Mouse (Mus musculus) telencephalon, adult 2 months (tissue): Measurements from ENCODE around the gene 5330417C22Rik.
"Not testable (repeated sequence)": the region's sequence is repeated elsewhere in the genome, so short reads cannot be mapped to it uniquely, and the experiment has no call there.

ENCODE experiments used
- DNase-seq: peaks from one replicate; pipeline ENCODE4 v3.0.0-alpha.2; 2011; ENCODE audit warnings: low read depth, low spot score

Gene 5330417C22Rik

DNA sequence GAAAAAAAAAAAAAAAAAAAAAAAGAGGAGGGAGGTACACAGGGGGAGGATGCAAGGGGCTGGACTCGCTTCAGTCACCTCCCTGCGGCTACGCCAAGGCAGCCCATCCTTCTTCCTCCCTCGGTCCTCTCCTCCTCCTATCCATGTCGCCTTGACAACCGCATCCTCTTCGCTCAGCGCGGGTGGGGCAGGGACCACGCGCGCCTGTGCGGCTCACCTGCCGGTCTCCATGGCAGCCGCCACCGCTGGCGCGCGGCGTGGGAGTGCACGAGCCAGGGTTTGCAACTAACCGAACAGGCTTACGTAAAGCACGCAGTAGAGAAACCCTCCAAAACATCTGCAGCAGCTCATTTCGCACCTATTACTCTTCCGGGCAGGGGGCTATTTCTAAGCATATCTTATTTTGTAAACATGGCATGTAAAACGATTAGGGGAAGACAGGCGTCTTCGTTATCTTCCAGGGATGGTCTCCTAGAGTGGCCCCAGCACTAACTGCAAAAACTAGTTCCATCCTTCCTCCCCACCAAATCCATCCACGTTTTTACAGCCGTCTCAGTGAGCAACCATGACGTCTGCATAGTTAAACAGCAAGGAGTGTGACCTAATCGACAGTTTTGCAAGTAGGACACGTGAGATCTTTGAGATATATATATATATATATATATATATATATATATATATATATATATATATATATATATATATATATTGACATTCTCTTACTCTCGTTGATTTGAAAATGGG is at the start of gene 5330417C22Rik:
Gene 5330417C22Rik, minus strand, starts transcription at position 20 of the 744 bp plus-strand sequence.
- peak; percentile 97 for DNase-seq

DNA sequence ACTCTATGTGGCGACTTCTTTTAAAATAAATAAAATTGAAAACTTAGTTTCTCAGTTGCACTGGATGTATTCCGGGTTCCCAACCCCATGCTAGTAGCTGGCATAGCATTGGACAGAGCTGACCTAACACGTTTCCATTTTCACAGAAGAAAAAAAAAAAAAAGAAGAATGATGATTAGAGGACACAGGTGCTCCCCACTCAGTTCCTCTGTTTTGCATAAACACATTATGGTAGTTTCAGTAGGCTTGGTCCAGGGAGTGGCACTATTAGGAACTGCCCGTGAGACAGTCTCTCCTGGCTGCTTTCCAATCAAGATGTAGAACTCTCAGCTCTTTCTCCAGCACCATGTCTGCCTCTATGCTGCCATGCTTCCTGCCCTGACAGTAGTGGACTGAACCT is 48.2 kb upstream of the 5330417C22Rik start:
- DNase-seq = no peak

DNA sequence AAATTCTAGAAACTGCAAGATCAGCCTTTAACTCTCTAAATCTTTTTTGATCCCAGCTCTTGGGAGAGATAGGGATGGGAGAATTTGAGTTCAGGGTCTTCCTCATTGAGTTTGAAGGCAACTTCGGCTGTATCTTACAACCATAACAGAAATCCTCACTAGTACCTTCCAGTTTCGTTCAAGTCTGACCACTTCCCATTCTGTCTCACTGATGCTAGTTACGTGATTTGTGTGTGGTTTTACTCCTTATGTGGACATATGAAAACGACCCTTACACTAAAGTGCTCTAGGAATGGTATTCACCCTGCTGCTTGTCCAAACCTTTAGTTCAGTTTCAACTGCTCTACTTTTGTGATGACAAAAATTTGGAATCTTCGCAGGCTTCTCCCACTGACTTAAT is 37.7 kb upstream of the 5330417C22Rik start:
- no peak for DNase-seq

DNA sequence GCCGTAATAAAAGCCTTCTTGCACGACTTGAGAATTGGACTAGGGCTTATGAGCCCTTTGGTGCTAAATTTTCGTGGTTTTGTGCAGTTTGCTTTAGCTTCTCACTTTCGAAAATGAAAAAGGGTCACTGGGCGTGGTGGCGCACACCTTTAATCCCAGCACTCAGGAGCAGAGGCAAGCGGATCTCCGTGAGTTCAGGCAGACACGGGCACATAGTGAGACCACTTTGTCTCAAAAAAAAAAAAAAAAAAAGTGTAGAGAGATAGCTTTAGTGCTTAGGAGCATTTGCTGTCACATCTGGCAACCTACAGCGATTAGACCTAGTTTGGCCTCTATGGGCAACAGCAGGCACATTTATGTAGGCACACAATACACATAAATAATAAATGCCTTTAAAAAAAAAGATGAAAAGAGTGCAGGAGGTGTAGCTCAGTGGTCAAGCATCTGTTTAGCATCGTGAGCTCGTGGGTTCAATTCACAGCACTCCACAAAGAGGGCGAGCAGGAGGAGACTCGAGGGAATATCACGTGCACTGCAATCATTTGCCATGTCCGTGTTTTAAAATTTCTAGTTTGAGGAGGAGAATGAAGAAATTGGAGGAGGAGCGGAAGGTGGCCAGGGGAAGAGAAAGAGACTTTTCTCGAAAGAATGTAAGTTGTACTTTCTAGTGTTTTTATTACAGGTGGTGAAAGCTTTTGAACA is 36.1 kb upstream of the 5330417C22Rik start:
- no peak for DNase-seq

DNA sequence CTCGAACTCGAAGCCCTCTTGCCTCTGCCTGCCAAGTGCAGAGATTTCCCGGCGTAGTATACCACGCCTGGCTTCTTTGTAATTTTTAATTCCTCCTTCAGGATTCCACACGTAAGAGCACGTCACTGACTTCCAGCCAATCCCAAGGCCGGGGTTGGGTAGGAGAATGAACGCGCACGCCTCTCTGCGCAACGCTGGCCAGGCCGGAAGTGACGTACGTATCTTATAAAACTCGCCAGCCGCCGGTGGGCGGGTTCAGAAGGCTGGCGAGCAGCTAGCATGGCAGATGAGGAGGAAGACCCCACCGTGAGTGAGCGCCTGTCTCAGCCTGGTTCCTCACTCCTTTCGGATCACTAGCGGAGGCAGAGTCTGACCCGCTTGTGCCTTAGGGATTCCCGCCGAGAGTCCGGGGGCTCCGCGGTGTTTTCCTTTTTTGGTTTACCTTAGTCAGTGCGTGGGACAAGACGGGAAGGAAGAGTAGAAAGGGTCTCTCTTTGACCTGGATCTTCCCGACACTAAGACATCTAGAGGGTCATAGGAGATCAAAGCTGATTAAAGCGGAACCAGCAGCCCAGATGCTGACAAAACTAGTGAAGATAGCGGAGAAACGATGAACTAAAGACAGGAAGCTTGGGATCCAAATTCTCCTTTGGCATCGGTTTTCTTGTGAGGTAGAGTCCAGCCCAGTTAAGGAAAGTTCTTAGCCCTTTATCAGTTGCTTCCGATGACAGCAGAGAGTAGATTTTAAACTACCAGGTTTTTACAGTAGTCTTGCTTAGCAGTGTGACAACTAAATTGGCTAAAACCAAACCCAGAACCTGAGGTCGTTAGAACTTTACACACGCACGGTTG is 35.3 kb upstream of the 5330417C22Rik start, which contains the start of gene Taf13:
Gene Taf13, plus strand, starts transcription at position 256 of the 852 bp plus-strand sequence.
- peak; percentile 97 for DNase-seq

DNA sequence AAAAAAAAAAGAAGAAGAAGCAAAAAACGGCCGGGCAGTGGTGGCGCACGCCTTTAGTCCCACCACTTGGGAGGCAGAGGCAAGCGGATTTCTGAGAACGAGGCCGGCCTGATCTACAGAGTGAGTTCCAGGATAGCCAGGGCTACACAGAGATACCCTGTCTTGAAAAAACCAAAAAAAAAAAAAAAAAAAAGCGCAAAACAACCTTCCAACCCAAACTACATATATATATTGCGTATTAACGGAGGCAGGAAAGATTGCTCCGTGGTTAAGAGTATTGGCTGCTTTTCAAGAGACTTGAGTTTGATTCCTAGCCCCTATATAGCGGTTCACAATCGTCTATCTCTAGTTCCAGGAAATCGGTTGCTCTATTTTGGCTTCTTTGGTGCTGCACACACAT is 34.5 kb upstream of the 5330417C22Rik start:
- no peak for DNase-seq

DNA sequence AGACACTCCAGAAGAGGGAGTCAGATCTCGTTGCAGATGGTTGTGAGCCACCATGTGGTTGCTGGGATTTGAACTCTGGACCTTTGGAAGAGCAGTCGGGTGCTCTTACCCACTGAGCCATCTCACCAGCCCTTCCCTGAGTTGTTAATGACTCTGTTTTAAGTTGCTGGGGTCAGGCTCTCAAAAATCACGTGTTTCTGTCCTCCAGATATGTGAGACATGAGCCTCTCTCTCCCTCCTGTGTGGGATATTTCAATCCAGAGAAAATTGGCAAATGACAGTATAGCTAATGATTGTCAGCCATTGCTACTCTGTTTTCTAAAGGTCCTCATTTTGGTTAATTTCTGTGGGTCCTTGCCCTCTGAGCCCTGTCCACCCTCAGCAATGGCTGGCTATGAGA is 33.3 kb upstream of the 5330417C22Rik start:
- DNase-seq = not testable (repeated sequence)

DNA sequence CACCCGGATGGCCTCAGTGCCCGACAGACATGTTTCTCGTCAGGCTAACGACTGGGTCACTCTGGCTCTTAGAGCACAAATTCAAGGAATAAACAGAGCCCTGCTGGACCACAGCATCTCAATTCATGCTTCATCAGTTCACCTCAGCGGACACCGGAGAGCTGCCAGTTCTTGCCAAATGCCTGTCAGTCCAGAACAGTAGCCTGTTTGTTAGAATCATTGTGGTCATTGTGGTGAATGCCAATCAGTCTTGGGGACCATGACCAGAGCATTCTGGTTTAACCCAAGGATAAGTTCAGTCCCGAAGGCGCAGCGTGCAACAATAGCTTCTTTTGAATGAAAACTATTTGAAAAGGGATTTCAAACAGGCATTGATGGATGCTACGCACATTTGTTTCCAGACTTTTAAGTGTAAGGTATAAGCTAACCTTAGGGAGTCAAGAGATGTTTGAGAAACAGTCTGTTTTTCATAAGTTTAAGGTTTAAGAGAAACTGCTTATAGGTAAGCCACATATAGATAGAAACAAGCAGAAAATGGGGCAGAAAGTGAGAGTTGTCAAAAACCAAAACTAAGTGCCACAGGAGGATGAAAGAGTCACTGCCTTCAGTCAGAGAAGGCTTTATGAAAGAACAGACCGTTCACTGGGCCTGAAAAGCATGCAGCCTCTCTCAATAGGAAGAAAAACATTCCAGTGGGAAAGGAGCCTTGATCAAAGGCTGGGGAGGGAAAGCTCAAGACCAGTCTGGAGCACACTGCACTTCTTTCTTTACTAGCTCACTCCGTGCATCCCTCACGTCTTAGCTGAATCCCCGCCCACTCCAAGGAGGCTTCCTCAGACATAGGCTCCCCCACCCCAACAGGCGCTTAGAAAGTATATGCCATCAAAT is 31.9 kb upstream of the 5330417C22Rik start:
- DNase-seq = no peak

DNA sequence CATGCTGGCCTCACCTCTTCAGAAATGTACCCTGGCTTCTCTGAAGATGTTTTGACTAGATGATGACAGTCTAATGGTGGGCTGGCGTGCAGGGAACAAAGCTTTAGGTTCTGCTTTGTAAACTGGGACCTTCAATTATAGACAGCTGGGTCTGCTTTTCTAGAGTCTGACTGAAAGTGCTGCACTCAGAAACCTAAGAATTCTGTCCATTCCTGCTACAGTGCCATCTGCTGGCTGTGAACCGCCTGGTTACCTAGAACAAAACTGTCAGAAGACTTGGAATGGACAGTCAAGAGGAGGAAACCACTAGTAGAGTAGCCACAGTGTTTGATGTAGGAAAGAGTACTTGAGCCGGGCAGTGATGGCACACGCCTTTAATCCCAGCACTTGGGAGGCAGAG is 27.0 kb upstream of the 5330417C22Rik start:
- peak; percentile 68 for DNase-seq

DNA sequence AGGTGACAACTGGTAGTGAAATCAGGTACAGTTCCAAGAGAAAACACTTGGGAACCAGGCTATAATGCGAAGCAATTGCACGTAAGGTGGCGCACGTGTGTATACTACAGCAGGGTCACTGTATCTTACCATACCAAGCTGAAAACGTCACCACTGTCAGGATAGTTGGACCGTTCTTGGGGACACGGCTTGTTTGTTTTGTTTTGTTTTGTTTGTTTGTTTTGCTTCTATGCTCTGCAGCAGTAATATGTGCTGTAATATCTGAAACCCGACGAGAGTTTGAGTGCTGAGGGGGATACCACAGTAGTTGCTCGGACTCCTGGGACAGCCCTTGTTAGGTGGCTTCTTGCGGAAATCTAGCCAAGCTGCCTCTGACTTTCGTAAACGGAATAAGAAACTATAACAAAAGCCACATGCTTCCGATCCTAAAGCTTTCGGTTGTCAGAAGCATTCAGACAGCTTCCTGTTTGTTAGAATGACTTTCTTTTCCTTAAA is 26.5 kb upstream of the 5330417C22Rik start:
- DNase-seq = no peak

DNA sequence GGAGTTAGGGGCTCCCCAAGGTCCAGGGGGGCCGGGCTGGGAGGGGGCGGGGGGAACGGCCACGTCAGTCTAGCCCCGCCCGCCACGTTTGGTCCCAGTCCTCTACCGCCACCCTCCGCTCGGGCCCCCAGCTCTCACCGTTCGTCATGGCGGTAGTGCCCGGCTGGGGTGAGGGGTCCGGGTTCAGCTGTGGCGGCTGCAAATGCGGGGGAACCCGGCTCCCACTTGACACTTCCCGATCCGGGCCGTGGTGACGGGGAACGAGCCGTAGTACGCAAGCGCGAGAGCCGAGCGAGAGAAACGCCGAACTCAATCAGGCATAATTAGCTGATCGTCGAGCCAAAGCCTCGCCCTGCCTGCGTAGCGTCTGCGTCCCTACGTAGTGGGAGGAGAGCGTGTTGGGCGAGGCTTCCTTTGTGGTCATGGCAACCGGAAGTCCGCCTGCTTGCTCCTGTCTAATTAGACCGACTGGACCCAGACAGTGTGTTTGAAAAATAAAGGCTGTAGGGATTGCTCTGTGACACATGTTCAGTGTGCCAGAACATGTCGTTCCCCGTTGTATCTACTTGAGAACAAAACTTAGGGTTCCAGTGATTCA is 25.9 kb upstream of the 5330417C22Rik start, which contains the start of gene Tmem167b:
Gene Tmem167b, minus strand, starts transcription at position 334 of the 598 bp plus-strand sequence.
- peak; percentile 99 for DNase-seq

DNA sequence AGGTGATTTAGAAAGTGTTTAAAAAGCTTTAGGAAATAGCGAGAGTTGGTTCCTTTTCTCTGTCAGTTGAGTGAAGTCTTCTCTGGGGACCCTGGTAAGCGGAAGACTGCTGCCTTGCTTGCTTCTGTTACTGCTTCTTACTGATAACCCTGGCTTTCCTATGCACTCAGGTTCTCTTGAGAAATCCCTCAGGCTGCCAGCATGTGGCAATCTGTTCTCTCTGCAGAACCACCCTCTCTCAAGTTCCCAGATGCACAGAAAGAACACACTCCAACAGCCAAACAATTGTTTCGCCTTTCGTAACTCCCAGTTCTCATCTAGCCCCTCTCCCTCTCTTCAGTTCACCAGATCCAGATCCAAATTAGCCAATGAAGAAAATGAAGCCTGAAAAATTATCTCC is 21.6 kb upstream of the 5330417C22Rik start:
- no peak for DNase-seq

DNA sequence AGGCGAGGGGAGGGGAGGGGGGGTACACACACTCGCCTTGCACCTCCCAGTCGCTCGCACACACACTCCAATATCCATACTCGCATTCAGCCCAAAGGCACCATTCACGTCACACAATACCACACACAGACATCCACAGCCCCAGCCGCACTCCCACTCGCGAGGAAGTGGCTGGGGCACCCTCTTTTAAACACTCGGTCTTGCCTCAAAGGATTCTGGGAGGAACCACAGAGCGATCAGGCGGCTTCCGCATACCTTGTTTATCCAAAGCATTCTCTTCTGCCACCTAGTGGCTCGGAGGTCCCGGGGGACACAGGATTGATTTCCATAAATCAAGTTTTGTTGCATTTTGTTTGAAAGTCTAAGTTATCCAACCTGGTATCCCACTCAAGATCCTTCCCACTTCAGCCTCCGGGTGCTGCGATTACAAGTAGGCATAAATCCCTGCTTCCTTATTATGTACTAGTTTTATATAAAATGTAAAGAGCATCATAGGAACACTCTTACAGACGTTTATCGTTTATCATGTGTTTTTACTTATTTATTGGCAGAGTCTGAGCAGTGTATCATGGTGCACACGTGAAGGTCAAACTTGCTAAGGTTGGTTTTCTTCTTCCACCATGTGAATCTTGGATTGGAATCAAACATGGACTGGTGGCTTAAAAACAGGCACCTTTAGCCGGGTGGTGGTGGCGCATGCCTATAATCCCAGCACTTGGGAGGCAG is 18.4 kb upstream of the 5330417C22Rik start:
- peak; percentile 97 for DNase-seq

DNA sequence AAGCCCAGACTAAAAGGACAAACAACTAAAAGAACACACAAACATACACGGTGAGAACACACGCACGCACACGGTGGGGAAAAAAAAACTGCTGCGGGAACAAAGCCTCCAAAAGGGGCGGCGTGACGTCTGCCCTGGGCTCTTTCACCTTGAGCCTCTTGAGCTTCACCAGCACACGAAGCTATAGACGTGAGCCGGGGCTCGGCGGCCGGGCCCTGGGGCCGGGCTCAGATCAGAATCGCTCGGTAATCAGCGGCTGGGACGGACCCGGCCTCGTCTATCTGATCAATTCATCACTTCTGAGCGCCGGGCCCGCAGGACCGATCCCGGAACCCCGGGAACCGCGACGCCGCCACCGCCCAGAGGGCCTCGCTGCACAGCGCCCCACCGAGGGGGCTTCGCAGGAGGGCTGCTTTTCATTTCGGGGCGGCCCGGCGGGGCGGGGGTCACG is 17.8 kb upstream of the 5330417C22Rik start:
- no peak for DNase-seq

DNA sequence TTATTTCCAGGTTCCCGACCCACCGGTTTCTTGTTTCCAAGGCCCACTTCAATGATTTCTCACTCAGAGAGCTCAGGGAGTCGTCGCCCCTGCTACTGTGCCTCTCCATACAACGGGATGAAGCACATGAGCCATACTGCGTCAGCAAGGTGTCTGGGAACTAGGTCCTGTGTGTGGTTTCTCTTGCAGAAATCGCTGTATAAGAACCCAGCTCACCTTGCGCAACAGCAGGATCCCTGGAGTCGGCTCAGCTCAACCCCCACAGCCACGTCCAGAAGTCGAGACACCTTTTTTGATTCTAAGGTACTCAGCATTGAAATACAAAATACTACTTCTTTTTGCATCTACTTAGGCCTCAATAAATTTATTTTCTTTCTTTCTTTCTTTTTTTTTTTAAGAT is 6.0 kb upstream of the 5330417C22Rik start:
- DNase-seq = no peak

DNA sequence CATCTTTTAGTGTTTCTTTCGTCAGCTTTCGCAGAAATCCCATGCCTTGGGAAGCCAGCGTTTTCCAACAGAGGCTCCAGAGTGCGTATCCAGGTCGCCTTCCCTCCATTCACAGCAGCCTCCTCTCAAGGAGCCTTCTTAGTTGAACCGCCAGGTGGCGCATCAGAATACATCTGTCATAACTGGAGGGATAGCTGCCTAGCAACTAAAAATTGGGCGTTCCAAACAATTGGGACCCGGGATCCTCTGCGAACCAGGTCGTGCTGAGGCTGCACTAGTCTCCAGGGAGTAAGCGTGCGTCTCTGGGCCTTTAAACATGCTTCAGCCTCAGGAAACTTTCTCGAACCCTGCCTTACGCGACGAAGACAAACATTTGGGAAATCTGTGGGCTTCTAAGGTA is 967 bp upstream of the 5330417C22Rik start:
- peak; percentile 93 for DNase-seq

DNA sequence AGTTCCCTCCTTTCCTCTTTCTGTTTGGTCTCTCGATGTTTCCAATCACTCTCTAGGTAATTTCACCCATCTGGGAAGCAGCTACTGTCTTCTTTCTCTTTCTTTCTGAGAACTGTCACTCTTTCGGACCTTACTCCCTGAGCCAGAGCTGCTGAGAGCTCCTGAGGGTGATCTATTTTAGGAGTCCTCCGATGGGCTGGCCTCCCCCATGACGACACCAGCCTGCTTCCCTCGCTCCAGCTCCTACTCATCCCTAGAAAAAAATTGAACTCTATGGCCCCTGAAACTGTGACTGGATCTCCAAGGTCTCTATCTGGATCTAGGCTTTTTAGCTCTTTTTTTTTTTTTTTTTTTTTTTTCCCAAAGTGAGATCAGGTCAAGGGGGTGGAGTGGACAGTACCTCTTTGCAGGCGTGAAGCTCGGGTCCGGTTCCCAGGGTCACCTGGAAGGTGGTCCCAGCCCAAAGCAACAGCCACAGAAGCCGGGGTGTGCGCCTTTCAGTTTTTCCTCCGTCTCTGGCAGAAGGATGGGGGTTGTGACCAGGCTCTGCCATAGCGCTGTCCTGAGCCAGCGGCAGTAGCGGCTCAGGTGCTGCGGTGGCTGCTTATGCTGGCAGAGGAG is 330 bp downstream of the 5330417C22Rik start:
- DNase-seq = no peak

DNA sequence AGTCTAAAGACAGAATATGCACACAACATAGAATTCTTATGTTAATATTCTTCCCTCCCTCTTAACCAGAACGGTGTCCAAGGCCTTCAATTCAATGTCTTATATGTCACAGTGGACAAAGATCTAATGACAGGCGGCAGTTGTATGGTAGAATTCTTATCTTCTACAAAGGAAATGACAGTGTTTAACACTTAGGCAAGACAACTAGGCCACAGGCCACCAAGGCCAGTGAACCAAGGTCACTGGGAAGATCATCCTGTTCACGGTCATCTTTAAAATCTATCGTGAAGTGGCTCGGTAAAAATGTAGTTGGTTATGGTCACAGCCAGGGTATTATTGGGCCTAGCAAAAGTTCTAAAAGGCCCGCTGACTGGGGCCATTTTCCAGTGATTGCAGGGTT is 2.4 kb downstream of the 5330417C22Rik start, which contains the start of gene 1700013F07Rik:
Gene 1700013F07Rik, plus strand, starts transcription at position 200 of the 400 bp plus-strand sequence.
- DNase-seq = no peak
